Mouse (Mus musculus) CH12.LX (cell line): ENCODE measurements around the gene Tnip3. TPM values are rescaled to one million over a fixed set of nuclear protein-coding genes. Genes with fewer than 3 reads are reported as not detected.

Source experiments
- DNase-seq: peaks from one replicate; pipeline ENCODE4 v3.0.0-alpha.2; 2013; ENCODE audit errors: extremely low read depth
- H3K27ac ChIP-seq: 2 replicates; pipeline ENCODE4 v1.5.1; 2012; ENCODE audit warnings: low read depth, mild to moderate bottlenecking, control low read depth, moderate library complexity; ENCODE audit not compliant: insufficient read depth
- H3K27me3 ChIP-seq: replicated peaks from 2 replicates; pipeline ENCODE3; 2012; ENCODE audit warnings: inconsistent platforms
- H3K36me3 ChIP-seq, 2 experiments: replicated peaks in 1 of 2; 2 replicates each; pipeline versions ENCODE3 to v1.6.1; 2012; ENCODE audit warnings: inconsistent platforms in 1 of 2, low read length in 1 of 2, mild to moderate bottlenecking in 1 of 2, mixed read lengths in 1 of 2, moderate library complexity in 1 of 2; ENCODE audit not compliant: control insufficient read depth in 1 of 2, insufficient read depth in 1 of 2
- H3K4me1 ChIP-seq, 2 experiments: 2 replicates each; pipeline ENCODE4 v1.6.1; 2012; ENCODE audit warnings: inconsistent platforms in 1 of 2, moderate library complexity in 1 of 2; ENCODE audit not compliant: insufficient read depth in 2 of 2, control insufficient read depth in 1 of 2
- H3K4me2 ChIP-seq: 2 replicates; pipeline ENCODE4 v1.6.1; 2012; ENCODE audit warnings: low read depth, mild to moderate bottlenecking, control low read depth; ENCODE audit not compliant: poor library complexity, insufficient read depth, severe bottlenecking
- H3K4me3 ChIP-seq, 3 experiments: fragments of 150-350 bp in 1 of 3; sonication (generic) in 1 of 3; replicated peaks in 1 of 3; 2 replicates each; pipeline versions ENCODE3 to v1.5.1; 2011 to 2012; ENCODE audit warnings: low read depth in 2 of 3, low read length in 2 of 3, mild to moderate bottlenecking in 2 of 3, moderate library complexity in 2 of 3, control low read depth in 1 of 3, improper control_type of control experiment in 1 of 3, inconsistent platforms in 1 of 3, mixed read lengths in 1 of 3; ENCODE audit not compliant: poor library complexity in 1 of 3
- H3K79me2 ChIP-seq: replicated peaks from 2 replicates; pipeline ENCODE4 v1.6.1; 2012; ENCODE audit warnings: mild to moderate bottlenecking, moderate library complexity; ENCODE audit not compliant: control insufficient read depth, poor library complexity, insufficient read depth, severe bottlenecking; ENCODE audit errors: extremely low read depth
- H3K9ac ChIP-seq: 2 replicates; pipeline ENCODE4 v1.6.1; 2012; ENCODE audit warnings: low read depth, mild to moderate bottlenecking, control low read depth, moderate library complexity; ENCODE audit not compliant: insufficient read depth
- H3K9me3 ChIP-seq: replicated peaks from 2 replicates; pipeline ENCODE3; 2012; ENCODE audit warnings: low read length, inconsistent platforms, mixed read lengths
- BHLHE40 ChIP-seq: IDR thresholded peaks from 2 replicates; pipeline ENCODE4 v1.6.1; 2011; ENCODE audit warnings: mild to moderate bottlenecking, low read depth, low read length, improper control_type of control experiment
- CHD1 ChIP-seq: IDR thresholded peaks from 2 replicates; pipeline ENCODE4 v1.6.1; 2012; ENCODE audit warnings: low read depth, low read length, improper control_type of control experiment, inconsistent platforms
- E2F4 ChIP-seq: IDR thresholded peaks from 2 replicates; pipeline ENCODE4 v1.6.1; 2011; ENCODE audit warnings: low read depth, low read length, improper control_type of control experiment; ENCODE audit not compliant: insufficient replicate concordance
- ELF1 ChIP-seq: IDR thresholded peaks from 2 replicates; pipeline ENCODE4 v1.6.1; 2014; ENCODE audit warnings: low read depth, mild to moderate bottlenecking, inconsistent platforms, low read length, improper control_type of control experiment
- EP300 ChIP-seq: IDR thresholded peaks from 2 replicates; pipeline ENCODE4 v1.6.1; 2011; ENCODE audit warnings: low read length, improper control_type of control experiment
- ETS1 ChIP-seq: conservative IDR thresholded peaks from 2 replicates; pipeline ENCODE4 v1.6.1; 2012; ENCODE audit warnings: low read depth, mild to moderate bottlenecking, inconsistent platforms, low read length, improper control_type of control experiment, moderate library complexity
- HCFC1 ChIP-seq: IDR thresholded peaks from 2 replicates; pipeline ENCODE4 v1.6.1; 2012; ENCODE audit warnings: low read depth, mild to moderate bottlenecking, inconsistent platforms, low read length, improper control_type of control experiment
- JUN ChIP-seq: IDR thresholded peaks from 2 replicates; pipeline ENCODE4 v1.6.1; 2011; ENCODE audit warnings: low read depth, mild to moderate bottlenecking, low read length, improper control_type of control experiment, moderate library complexity; ENCODE audit not compliant: insufficient read depth
- JUND ChIP-seq: conservative IDR thresholded peaks from 2 replicates; pipeline ENCODE4 v1.6.1; 2011; ENCODE audit warnings: low read depth, low read length, improper control_type of control experiment
- KAT2A ChIP-seq: IDR thresholded peaks from 2 replicates; pipeline ENCODE4 v1.6.1; 2012; ENCODE audit warnings: low read length, improper control_type of control experiment, inconsistent platforms; ENCODE audit not compliant: insufficient replicate concordance
- MAFK ChIP-seq: IDR thresholded peaks from 2 replicates; pipeline ENCODE4 v1.6.1; 2011; ENCODE audit warnings: low read length, improper control_type of control experiment; ENCODE audit not compliant: insufficient replicate concordance
- MEF2A ChIP-seq: IDR thresholded peaks from 2 replicates; pipeline ENCODE4 v1.6.1; 2014; ENCODE audit warnings: low read depth, mild to moderate bottlenecking, inconsistent platforms, low read length, improper control_type of control experiment, borderline replicate concordance
- MXI1 ChIP-seq: IDR thresholded peaks from 2 replicates; pipeline ENCODE4 v1.6.1; 2011; ENCODE audit warnings: mild to moderate bottlenecking, low read depth, low read length, improper control_type of control experiment
- NELFE ChIP-seq: IDR thresholded peaks from 2 replicates; pipeline ENCODE4 v1.6.1; 2011; ENCODE audit warnings: low read depth, low read length, improper control_type of control experiment
- NRF1 ChIP-seq: IDR thresholded peaks from 2 replicates; pipeline ENCODE4 v1.6.1; 2014; ENCODE audit warnings: low read depth, mild to moderate bottlenecking, inconsistent platforms, low read length, improper control_type of control experiment, moderate library complexity
- POLR2AphosphoS2 ChIP-seq: IDR thresholded peaks from 2 replicates; pipeline ENCODE4 v1.6.1; 2011; ENCODE audit warnings: low read depth, low read length, improper control_type of control experiment
- RAD21 ChIP-seq: IDR thresholded peaks from 2 replicates; pipeline ENCODE4 v1.6.1; 2011; ENCODE audit warnings: low read depth, mild to moderate bottlenecking, low read length, improper control_type of control experiment, moderate library complexity
- RCOR1 ChIP-seq: conservative IDR thresholded peaks from 2 replicates; pipeline ENCODE4 v1.6.1; 2012; ENCODE audit warnings: low read depth, mild to moderate bottlenecking, inconsistent platforms, low read length, improper control_type of control experiment
- SIN3A ChIP-seq: IDR thresholded peaks from 2 replicates; pipeline ENCODE4 v1.6.1; 2012; ENCODE audit warnings: low read length, improper control_type of control experiment, inconsistent platforms
- SMC3 ChIP-seq: IDR thresholded peaks from 2 replicates; pipeline ENCODE4 v1.6.1; 2011; ENCODE audit warnings: low read depth, low read length, improper control_type of control experiment
- TBP ChIP-seq: conservative IDR thresholded peaks from 2 replicates; pipeline ENCODE4 v1.6.1; 2011; ENCODE audit warnings: low read depth, low read length, improper control_type of control experiment
- UBTF ChIP-seq: IDR thresholded peaks from 2 replicates; pipeline ENCODE4 v1.6.1; 2012; ENCODE audit warnings: low read depth, mild to moderate bottlenecking, inconsistent platforms, low read length, improper control_type of control experiment, moderate library complexity
- USF2 ChIP-seq: conservative IDR thresholded peaks from 2 replicates; pipeline ENCODE4 v1.6.1; 2011; ENCODE audit warnings: low read depth, low read length, improper control_type of control experiment
- ZKSCAN1 ChIP-seq: IDR thresholded peaks from 2 replicates; pipeline ENCODE4 v1.6.1; 2012; ENCODE audit warnings: low read depth, inconsistent platforms, low read length, improper control_type of control experiment, borderline replicate concordance
- ZNF384 ChIP-seq: IDR thresholded peaks from 2 replicates; pipeline ENCODE4 v1.6.1; 2012; ENCODE audit warnings: low read depth, low read length, improper control_type of control experiment, inconsistent platforms
- dilution Hi-C: fragments of 300-500 bp; cut with MboI; formaldehyde crosslinking; loops from 2 replicates; pipeline ENCODE4 v1.14.3; 2020; ENCODE audit warnings: low sequenced_read_pairs; ENCODE audit not compliant: extremely low pct_unique_long_range_greater_than_20kb, extremely low pct_ligation_motif_present
- in situ Hi-C: fragments of 300-500 bp; cut with MboI; formaldehyde crosslinking; loops from 3 replicates; pipeline ENCODE4 v1.14.3; 2019; ENCODE audit warnings: low sequenced_read_pairs, low pct_ligation_motif_present, low pct_unique_long_range_greater_than_20kb, mixed read lengths
- polyA plus RNA-seq: library from polyadenylated mRNA; unstranded; fragments of >175 nt; gene quantifications from 2 replicates; pipeline ENCODE4 v1.2.1, GENCODE M21; 2012; ENCODE audit warnings: low read depth; ENCODE audit not compliant: insufficient read length
- total RNA-seq, 2 experiments: library from RNA; depleted of rRNA; stranded (reverse); fragments of 300-350 nt in 1 of 2; fragments of >200 nt in 1 of 2; gene quantifications; 2 replicates each; pipeline ENCODE4 v1.2.3; 2012 to 2014

The Tnip3 gene
- total and polyA plus RNA-seq, 3 experiments = 1.4 to 2.5 (median 2.5) TPM

GRCm38 (mm10) chr6:65600887-65601286, 75.8 kb downstream of the Tnip3 start:
- Histone ChIP-seq H3K79me2 (no peaks in the 10 kb centered on the region), H3K36me3 (no peaks in the 10 kb centered on the region), H3K27ac (no peak overlapping the region), H3K4me2 (no peak overlapping the region), H3K9ac (no peak overlapping the region), H3K4me3 (no peak overlapping the region), H3K9me3 (no peaks in the 10 kb centered on the region), H3K4me1 (peaks cover 0 to 53% of the 10 kb centered on the region in 2 experiments; a peak in 2 of 4 replicates), H3K27me3 (no peaks in the 10 kb centered on the region)
- no peak for DNase-seq
- no peak for TF ChIP-seq USF2
- no peak for TF ChIP-seq RAD21
- no peak for TF ChIP-seq E2F4
- no peak for TF ChIP-seq BHLHE40
- TF ChIP-seq TBP = no peak
- no peak for TF ChIP-seq CHD1
- TF ChIP-seq EP300 = no peak
- no peak for TF ChIP-seq ETS1
- TF ChIP-seq ZNF384 = no peak
- TF ChIP-seq RCOR1 = no peak
- no peak for TF ChIP-seq HCFC1
- TF ChIP-seq NRF1 = no peak
- TF ChIP-seq JUN = no peak
- no peak for TF ChIP-seq SIN3A
- TF ChIP-seq MXI1 = no peak
- TF ChIP-seq UBTF = no peak
- TF ChIP-seq MAFK = no peak
- TF ChIP-seq ZKSCAN1 = no peak
- dilution Hi-C loops (no loop called here), in situ Hi-C loops (no loop called here)

DNA sequence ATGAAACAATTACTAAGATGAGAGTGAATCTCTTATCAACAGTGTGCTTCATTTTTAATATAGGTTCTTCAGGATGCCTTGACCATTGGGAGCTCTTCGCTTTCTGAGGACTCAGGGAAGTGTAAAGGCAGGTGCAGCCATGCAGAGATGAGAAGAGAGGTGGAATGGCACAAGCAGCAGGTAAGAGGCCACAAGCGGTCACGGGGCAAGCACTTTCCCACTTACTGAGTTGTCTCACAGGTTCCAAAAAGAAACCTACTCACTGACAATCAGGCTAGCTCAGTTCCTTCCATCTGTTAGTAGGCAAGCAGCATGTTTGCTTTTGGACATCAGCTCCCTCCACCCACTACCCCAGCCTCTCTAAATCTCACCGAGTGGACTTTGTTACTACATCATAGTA, 80.7 kb downstream of the Tnip3 start:
- H3K4me1 ChIP-seq = peaks cover 0 to 23% of the 10 kb centered on the region in 2 experiments; a peak in 2 of 4 replicates
- no peak overlapping the region for H3K9ac ChIP-seq
- H3K27me3 ChIP-seq = no peaks in the 10 kb centered on the region
- no peaks in the 10 kb centered on the region for H3K36me3 ChIP-seq
- no peak overlapping the region for H3K4me2 ChIP-seq
- in situ Hi-C loops (no loop called here), dilution Hi-C loops (no loop called here)
- H3K9me3 ChIP-seq = no peaks in the 10 kb centered on the region
- no peak for DNase-seq
- TF ChIP-seq ELF1 = no peak
- no peak for TF ChIP-seq HCFC1
- TF ChIP-seq KAT2A = no peak
- TF ChIP-seq POLR2AphosphoS2 = no peak
- no peak for TF ChIP-seq SMC3
- no peak for TF ChIP-seq NELFE
- TF ChIP-seq BHLHE40 = no peak
- no peak for TF ChIP-seq MEF2A
- no peak for TF ChIP-seq E2F4
- TF ChIP-seq ZNF384 = no peak
- no peak for TF ChIP-seq JUND
- TF ChIP-seq EP300 = no peak
- H3K79me2 ChIP-seq = no peaks in the 10 kb centered on the region
- H3K27ac ChIP-seq = no peak overlapping the region
- H3K4me3 ChIP-seq = no peak overlapping the region
